Mouse (Mus musculus): ENCODE measurements at regions not wholly inside any gene's neighbourhood (a gene's known extent, or its start where the extent isn't known, plus 50 kb on each side); places are given as distances from the start of the nearest gene placed in this dataset.

DNA sequence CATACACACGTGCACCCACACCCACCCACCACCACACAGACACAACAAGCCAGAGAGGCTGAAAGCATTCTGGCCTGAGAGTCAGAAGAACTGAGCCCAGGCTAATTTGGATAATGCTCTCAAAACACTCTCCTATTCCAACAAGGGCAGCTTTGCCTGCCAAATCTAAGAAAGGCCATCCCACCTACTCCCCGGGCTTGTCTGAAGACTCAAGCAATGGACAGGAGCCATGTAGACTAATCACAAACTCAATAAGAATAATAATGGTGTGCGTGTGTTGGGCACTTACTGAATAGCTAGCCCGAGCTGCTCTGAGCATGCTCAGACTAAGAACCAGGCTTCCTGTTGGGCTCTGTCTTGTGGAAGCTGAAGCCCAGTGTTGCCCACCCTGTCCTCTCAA lies 108.8 kb upstream of the Tle3 start:
- peaks cover 3% of the 10 kb centered on the region; the same call in 1 of the 2 replicates for H3K27me3 ChIP-seq (ENCODE audit: insufficient read depth, low read length)
- H3K9me3 ChIP-seq (ENCODE audit: low read length) = peaks cover 22% of the 10 kb centered on the region
- TF ChIP-seq CTCF (conservative IDR thresholded peaks at IDR 0.05; ENCODE audit: low read length) (no peak), POU5F1 (IDR thresholded peaks at IDR 0.05; ENCODE audit: borderline replicate concordance, low read length) (no peak), NANOG (IDR thresholded peaks at IDR 0.05; ENCODE audit: borderline replicate concordance, low read length) (no peak)
- H3K36me3 ChIP-seq (ENCODE audit: insufficient read depth, low read length) = no peaks in the 10 kb centered on the region
- no peak overlapping the region for H3K4me3 ChIP-seq (replicated peaks; ENCODE audit: low read length)
- H3K4me1 ChIP-seq (replicated peaks; ENCODE audit: low read depth, low read length) = peaks cover 74% of the 10 kb centered on the region

GRCm38 (mm10) chr9:61265466-61265865 lies 106.7 kb upstream of the Tle3 start:
- peaks cover 74% of the 10 kb centered on the region for H3K4me1 ChIP-seq (replicated peaks; ENCODE audit: low read depth, low read length)
- peaks cover 3% of the 10 kb centered on the region; the same call in 1 of the 2 replicates for H3K27me3 ChIP-seq (ENCODE audit: insufficient read depth, low read length)
- no peaks in the 10 kb centered on the region for H3K36me3 ChIP-seq (ENCODE audit: insufficient read depth, low read length)
- no peak overlapping the region for H3K4me3 ChIP-seq (replicated peaks; ENCODE audit: low read length)
- peaks cover 22% of the 10 kb centered on the region for H3K9me3 ChIP-seq (ENCODE audit: low read length)
- TF ChIP-seq CTCF (conservative IDR thresholded peaks at IDR 0.05; ENCODE audit: low read length) (no peak), POU5F1 (IDR thresholded peaks at IDR 0.05; ENCODE audit: borderline replicate concordance, low read length) (no peak), NANOG (IDR thresholded peaks at IDR 0.05; ENCODE audit: borderline replicate concordance, low read length) (no peak)

DNA sequence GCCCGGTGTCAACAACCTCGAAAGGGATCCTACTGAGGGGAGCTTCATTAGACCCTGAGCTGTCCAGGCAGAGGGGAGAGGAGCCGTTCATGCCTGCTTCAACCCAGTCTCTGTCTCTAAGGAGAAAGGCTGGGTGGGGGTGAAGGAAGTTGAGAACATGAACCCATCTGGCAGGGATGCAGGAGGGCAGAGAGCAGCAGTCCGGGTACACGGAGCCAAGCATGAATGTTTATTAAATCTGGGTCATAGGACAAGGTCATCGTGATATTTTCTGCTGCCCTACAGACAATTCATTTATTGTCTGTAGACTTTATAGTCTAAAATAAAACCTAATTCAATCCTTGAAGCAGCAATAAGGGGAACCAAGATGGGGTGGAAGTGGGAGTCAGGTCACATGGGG lies 105.2 kb upstream of the Tle3 start:
- Histone ChIP-seq H3K9me3 (ENCODE audit: low read length) (peaks cover 22% of the 10 kb centered on the region), H3K36me3 (ENCODE audit: insufficient read depth, low read length) (no peaks in the 10 kb centered on the region), H3K27me3 (ENCODE audit: insufficient read depth, low read length) (peaks cover 3% of the 10 kb centered on the region; the same call in 1 of the 2 replicates), H3K4me1 (replicated peaks; ENCODE audit: low read depth, low read length) (peaks cover 67% of the 10 kb centered on the region), H3K4me3 (replicated peaks; ENCODE audit: low read length) (no peak overlapping the region)
- no peak for TF ChIP-seq POU5F1 (IDR thresholded peaks at IDR 0.05; ENCODE audit: borderline replicate concordance, low read length)

- Histone ChIP-seq H3K9me3 (ENCODE audit: low read length) (peaks cover 22% of the 10 kb centered on the region), H3K4me1 (replicated peaks; ENCODE audit: low read depth, low read length) (peaks cover 67% of the 10 kb centered on the region), H3K4me3 (replicated peaks; ENCODE audit: low read length) (peak overlapping the region; percentile 37), H3K27me3 (ENCODE audit: insufficient read depth, low read length) (peaks cover 3% of the 10 kb centered on the region; the same call in 1 of the 2 replicates), H3K36me3 (ENCODE audit: insufficient read depth, low read length) (no peaks in the 10 kb centered on the region)
- TF ChIP-seq CTCF (conservative IDR thresholded peaks at IDR 0.05; ENCODE audit: low read length) (no peak), NANOG (IDR thresholded peaks at IDR 0.05; ENCODE audit: borderline replicate concordance, low read length) (0 out of 2 replicates have a peak, but pooled peaks have one; percentile 40), POU5F1 (IDR thresholded peaks at IDR 0.05; ENCODE audit: borderline replicate concordance, low read length) (no peak)
Measured at GRCm38 (mm10) chr9:61267541-61267940, 104.6 kb upstream of the Tle3 start.

DNA sequence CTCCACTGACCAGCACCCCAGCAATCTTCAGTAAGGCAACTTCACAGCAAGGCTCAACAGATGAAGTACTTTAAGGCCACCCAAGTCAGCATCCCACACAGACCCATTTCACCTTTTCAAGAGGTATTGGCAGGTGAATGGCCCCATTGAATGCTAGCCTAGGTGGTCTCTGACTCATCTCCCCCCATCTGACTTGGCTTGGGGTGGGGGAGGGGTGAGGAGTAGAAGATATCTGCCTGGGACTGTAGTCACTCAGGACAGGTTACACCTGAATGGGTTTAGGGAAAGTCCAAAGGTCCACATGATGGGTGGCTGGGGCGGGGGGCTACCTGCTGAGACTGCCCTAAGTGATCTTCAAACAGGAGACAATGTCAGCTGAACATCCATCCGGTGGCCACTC lies 104.0 kb upstream of the Tle3 start:
- Histone ChIP-seq H3K4me3 (replicated peaks; ENCODE audit: low read length) (peak overlapping the region; percentile 37), H3K27me3 (ENCODE audit: insufficient read depth, low read length) (peaks cover 3% of the 10 kb centered on the region; the same call in 1 of the 2 replicates), H3K4me1 (replicated peaks; ENCODE audit: low read depth, low read length) (peaks cover 73% of the 10 kb centered on the region), H3K36me3 (ENCODE audit: insufficient read depth, low read length) (no peaks in the 10 kb centered on the region), H3K9me3 (ENCODE audit: low read length) (peaks cover 22% of the 10 kb centered on the region)
- TF ChIP-seq NANOG (IDR thresholded peaks at IDR 0.05; ENCODE audit: borderline replicate concordance, low read length) (no peak), POU5F1 (IDR thresholded peaks at IDR 0.05; ENCODE audit: borderline replicate concordance, low read length) (no peak), CTCF (conservative IDR thresholded peaks at IDR 0.05; ENCODE audit: low read length) (no peak)

- TF ChIP-seq POU5F1 (IDR thresholded peaks at IDR 0.05; ENCODE audit: borderline replicate concordance, low read length) = no peak
- TF ChIP-seq NANOG (IDR thresholded peaks at IDR 0.05; ENCODE audit: borderline replicate concordance, low read length) = no peak
- no peak for TF ChIP-seq CTCF (conservative IDR thresholded peaks at IDR 0.05; ENCODE audit: low read length)
- peaks cover 22% of the 10 kb centered on the region for H3K9me3 ChIP-seq (ENCODE audit: low read length)
Measured at GRCm38 (mm10) chr9:61268681-61269080, 103.5 kb upstream of the Tle3 start.

DNA sequence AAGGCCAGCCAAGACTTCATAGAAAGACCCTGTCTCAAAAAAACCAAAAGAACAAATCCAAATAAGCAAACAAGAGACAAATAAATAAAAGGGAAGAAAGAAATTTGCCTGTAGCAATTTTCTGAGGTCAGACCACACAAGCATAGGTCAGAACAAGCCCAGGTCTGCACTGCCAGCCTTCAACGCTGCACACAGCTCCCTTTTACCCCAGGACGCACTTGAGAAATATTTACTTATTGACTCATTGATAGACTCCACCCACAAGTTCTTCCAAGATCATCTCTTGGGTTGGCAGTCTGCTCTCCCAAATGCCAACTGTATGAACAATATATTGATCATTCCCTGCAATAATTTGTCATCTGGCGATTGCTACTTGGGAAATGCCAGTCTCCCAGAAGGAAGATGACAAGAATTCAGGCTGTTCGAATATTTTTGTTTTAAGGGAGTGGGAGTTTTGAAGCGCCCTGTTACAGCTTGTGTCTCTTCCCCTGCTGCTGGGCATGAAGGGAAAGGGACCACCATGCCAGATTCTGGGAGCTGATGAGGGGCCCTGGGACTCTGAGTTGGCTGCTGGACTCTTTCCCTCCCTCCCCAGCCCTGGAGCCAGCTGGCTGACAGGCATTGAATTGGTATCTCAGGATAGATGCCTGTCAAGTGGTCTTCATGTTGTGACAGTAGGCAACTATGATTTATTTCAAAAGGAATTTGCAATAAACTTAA lies 102.9 kb upstream of the Tle3 start:
- Histone ChIP-seq H3K36me3 (ENCODE audit: insufficient read depth, low read length) (no peaks in the 10 kb centered on the region), H3K27me3 (ENCODE audit: insufficient read depth, low read length) (no peaks in the 10 kb centered on the region), H3K4me1 (replicated peaks; ENCODE audit: low read depth, low read length) (peaks cover 80% of the 10 kb centered on the region), H3K9me3 (ENCODE audit: low read length) (peaks cover 17% of the 10 kb centered on the region), H3K4me3 (replicated peaks; ENCODE audit: low read length) (no peak overlapping the region)
- no peak for TF ChIP-seq CTCF (conservative IDR thresholded peaks at IDR 0.05; ENCODE audit: low read length)
- no peak for TF ChIP-seq NANOG (IDR thresholded peaks at IDR 0.05; ENCODE audit: borderline replicate concordance, low read length)
- TF ChIP-seq POU5F1 (IDR thresholded peaks at IDR 0.05; ENCODE audit: borderline replicate concordance, low read length) = no peak

More at GRCm38 (mm10) chr9:61268681-61269080, 103.5 kb upstream of the Tle3 start:
- H3K27me3 ChIP-seq (ENCODE audit: insufficient read depth, low read length) = peaks cover 2% of the 10 kb centered on the region; the same call in 1 of the 2 replicates
- H3K4me1 ChIP-seq (replicated peaks; ENCODE audit: low read depth, low read length) = peaks cover 78% of the 10 kb centered on the region
- peak overlapping the region; percentile 37; the same call in 1 of the 2 replicates for H3K4me3 ChIP-seq (replicated peaks; ENCODE audit: low read length)
- H3K36me3 ChIP-seq (ENCODE audit: insufficient read depth, low read length) = no peaks in the 10 kb centered on the region

DNA sequence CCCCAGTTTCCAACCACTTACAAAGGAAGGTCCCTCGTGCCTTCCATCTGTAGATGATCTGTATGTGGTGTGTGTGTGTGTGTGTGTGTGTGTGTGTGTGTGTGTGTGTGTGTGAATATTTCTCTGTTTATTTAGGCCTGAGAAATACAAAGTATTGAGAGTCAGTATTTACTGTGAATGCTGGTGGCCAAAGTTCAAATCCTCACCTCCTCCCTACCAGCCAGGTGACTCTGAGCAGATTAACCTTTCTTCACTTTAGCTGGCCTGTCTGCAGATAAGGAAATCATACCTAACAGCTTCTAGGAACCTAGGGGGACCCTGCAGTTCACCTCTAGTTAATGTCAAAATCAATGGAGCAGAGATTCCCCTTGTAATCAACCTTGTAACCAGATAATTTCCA lies 100.9 kb upstream of the Tle3 start:
- Histone ChIP-seq H3K9me3 (ENCODE audit: low read length) (no peaks in the 10 kb centered on the region; the same call in 1 of the 2 replicates), H3K27me3 (ENCODE audit: insufficient read depth, low read length) (no peaks in the 10 kb centered on the region), H3K36me3 (ENCODE audit: insufficient read depth, low read length) (no peaks in the 10 kb centered on the region), H3K4me3 (replicated peaks; ENCODE audit: low read length) (no peak overlapping the region), H3K4me1 (replicated peaks; ENCODE audit: low read depth, low read length) (peaks cover 68% of the 10 kb centered on the region)
- TF ChIP-seq POU5F1 (IDR thresholded peaks at IDR 0.05; ENCODE audit: borderline replicate concordance, low read length) = no peak
- TF ChIP-seq CTCF (conservative IDR thresholded peaks at IDR 0.05; ENCODE audit: low read length) = no peak
- no peak for TF ChIP-seq NANOG (IDR thresholded peaks at IDR 0.05; ENCODE audit: borderline replicate concordance, low read length)
